Mouse (Mus musculus) erythroblast, embryonic 14.5 days (primary cell): ENCODE measurements around the gene Pou2f2.

Source experiments
- GATA1 ChIP-seq: IDR thresholded peaks from 2 replicates; pipeline ENCODE4 v1.6.1; 2012; ENCODE audit warnings: low read length, inconsistent platforms, mixed read lengths
- TAL1 ChIP-seq: IDR thresholded peaks from 3 replicates; pipeline ENCODE4 v1.6.1; 2012; ENCODE audit warnings: low read length, inconsistent platforms, mixed read lengths

DNA sequence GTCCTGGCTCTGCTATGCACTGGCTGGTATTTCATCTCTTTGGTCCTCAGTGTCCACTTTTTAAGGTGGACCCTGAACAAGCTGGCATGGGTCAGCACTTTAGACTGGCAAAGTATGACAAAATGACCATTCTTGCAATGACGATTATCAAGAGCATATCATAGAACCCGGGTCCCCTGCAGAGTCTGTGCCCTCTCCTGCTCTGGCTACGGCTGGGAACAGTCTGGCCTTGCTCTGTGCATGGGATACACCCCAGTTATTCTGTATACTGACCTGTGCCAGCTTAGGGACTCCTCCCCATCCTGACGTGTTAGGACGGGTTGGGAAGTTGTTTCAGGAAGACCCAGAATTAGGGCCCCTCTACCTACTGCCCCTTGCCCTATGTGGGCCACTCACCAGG, 121.6 kb downstream of the Pou2f2 start:
- TF ChIP-seq TAL1: no peak
- no peak for TF ChIP-seq GATA1
